8 mouse cellular contexts compared by ENCODE assay signal in the genomic region with DNA sequence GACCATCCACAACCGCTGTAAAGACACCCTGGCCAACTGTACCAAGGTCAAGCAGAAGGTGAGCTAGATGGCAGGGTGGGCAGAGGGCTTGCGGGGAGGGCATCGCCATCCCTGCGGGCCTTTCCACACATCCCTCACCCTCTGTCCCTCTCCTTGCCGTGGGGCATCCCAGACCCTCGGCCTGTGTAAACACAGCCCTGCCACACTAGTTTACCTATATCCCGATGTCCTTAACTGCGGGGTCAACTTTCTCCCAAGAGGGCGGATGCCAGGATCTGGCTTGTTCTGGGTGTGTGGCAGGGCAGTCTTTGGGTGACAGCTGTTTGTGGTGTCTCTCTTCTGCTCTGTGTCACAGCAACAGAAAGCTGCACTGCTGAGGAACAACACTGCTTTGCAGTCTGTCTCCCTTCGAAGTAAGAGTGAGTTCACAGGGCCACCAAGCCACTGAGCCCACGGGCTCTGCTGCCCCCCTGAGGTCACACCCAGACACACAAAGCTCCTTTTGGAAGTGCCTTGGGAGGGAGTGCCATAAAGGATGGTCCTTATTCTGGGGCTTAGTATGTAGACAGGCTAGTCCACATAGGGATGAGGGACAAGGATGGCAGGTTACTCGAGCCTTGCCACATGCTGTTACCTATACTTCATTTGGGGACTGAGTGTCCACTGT. TPM values are rescaled to one million over a fixed set of nuclear protein-coding genes. Genes with fewer than 3 reads are reported as not detected.
DNase-seq lines count a peak whose midpoint lies in the region; ATAC-seq lines count a peak whose summit lies in the region.

No protein-coding gene starts in this region.

- no peak for DNase-seq in heart, postnatal 14 days
- peak; percentile 40 for DNase-seq in thymus, postnatal 0 days (ENCODE audit: low spot score)
- no peak for DNase-seq in thymus, postnatal 10 days (ENCODE audit: low spot score in 2 of 2)
- DNase-seq in liver, embryonic 11.5 days (ENCODE audit: low spot score) = no peak
- peak; percentile 33 for DNase-seq in thymus, postnatal 25 days
- no peak for DNase-seq in urinary bladder, adult 18-20 months (ENCODE audit: low spot score in 2 of 2)
- DNase-seq in left cerebral cortex, adult 11 months (ENCODE audit: low spot score) = no peak

- H3K4me2 ChIP-seq in heart, embryonic 12.5 days = no peak overlapping the region
- H3K4me2 ChIP-seq in liver, embryonic 11.5 days = no peak overlapping the region

- H3K9ac ChIP-seq in heart, embryonic 12.5 days = 0 out of 2 replicates have a peak overlapping the region, but pooled peaks have one; percentile 41
- no peak overlapping the region for H3K9ac ChIP-seq in liver, embryonic 11.5 days (ENCODE audit: low read depth, low read length)

- H3K27me3 ChIP-seq in heart, embryonic 12.5 days (replicated peaks) = no peaks in the 10 kb centered on the region
- no peaks in the 10 kb centered on the region for H3K27me3 ChIP-seq in liver, embryonic 11.5 days (replicated peaks; ENCODE audit: control insufficient read depth, insufficient read depth, low read length)

- H3K27ac ChIP-seq in heart, embryonic 12.5 days (ENCODE audit: poor library complexity, severe bottlenecking) = no peak overlapping the region
- no peak overlapping the region for H3K27ac ChIP-seq in liver, embryonic 11.5 days (ENCODE audit: low read depth, low read length)

- peaks cover 79% of the 10 kb centered on the region for H3K36me3 ChIP-seq in heart, embryonic 12.5 days
- peaks cover 64% of the 10 kb centered on the region for H3K36me3 ChIP-seq in liver, embryonic 11.5 days (ENCODE audit: control insufficient read depth, insufficient read depth, low read length)

- H3K4me3 ChIP-seq in heart, embryonic 12.5 days = no peak overlapping the region
- H3K4me3 ChIP-seq in liver, embryonic 11.5 days (ENCODE audit: low read depth, low read length) = no peak overlapping the region

- no peaks in the 10 kb centered on the region for H3K9me3 ChIP-seq in heart, embryonic 12.5 days (replicated peaks)
- no peaks in the 10 kb centered on the region for H3K9me3 ChIP-seq in liver, embryonic 11.5 days (ENCODE audit: control insufficient read depth, low read length)

- no peak for ATAC-seq in heart, embryonic 12.5 days (ENCODE audit: insufficient number of reproducible peaks, low FRiP score)
- 0 out of 2 replicates have a peak, but pooled peaks have one; percentile 24 for ATAC-seq in liver, embryonic 11.5 days (replicated peaks; ENCODE audit: low FRiP score)

- intact Hi-C loops in heart, postnatal 14 days (cut with DNase I) = no loop called here

- 73% methylated on average over 12 of the region's 12 CpGs for WGBS in heart, embryonic 12.5 days
- 73% methylated on average over 12 of the region's 12 CpGs for WGBS in liver, embryonic 11.5 days

- peaks cover 79% of the 10 kb centered on the region for H3K4me1 ChIP-seq in heart, embryonic 12.5 days (replicated peaks)
- H3K4me1 ChIP-seq in liver, embryonic 11.5 days (replicated peaks; ENCODE audit: control insufficient read depth, insufficient read depth, low read length) = peaks cover 26% of the 10 kb centered on the region

RNA-seq across cellular contexts. Expression of a gene that starts 20.9 kb away (rescaled TPM):
- not detected in 2 replicates for polyA plus RNA-seq in heart, embryonic 12.5 days (2016; fragmentation: Nextera tagmentation; extraction: Ambion mirVana)
- not detected for total RNA-seq in heart, postnatal 14 days (2021)
- polyA plus RNA-seq in thymus, postnatal 0 days (2015; fragmentation: Nextera tagmentation; extraction: Ambion mirVana) = not detected in 2 replicates
- polyA plus RNA-seq in liver, embryonic 11.5 days (2014; fragmentation: Nextera tagmentation; extraction: Ambion mirVana) = not detected in 2 replicates

RNA-seq across cellular contexts. Expression of a gene that starts 26.3 kb away (rescaled TPM):
- 84.5 and 91.8 TPM in 2 replicates for polyA plus RNA-seq in heart, embryonic 12.5 days (2016; fragmentation: Nextera tagmentation; extraction: Ambion mirVana)
- 10 to 100 TPM; 71.1 to 71.5 TPM for total RNA-seq in heart, postnatal 14 days (2021)
- polyA plus RNA-seq in thymus, postnatal 0 days (2015; fragmentation: Nextera tagmentation; extraction: Ambion mirVana) = 64.2 and 94.5 TPM in 2 replicates
- polyA plus RNA-seq in liver, embryonic 11.5 days (2014; fragmentation: Nextera tagmentation; extraction: Ambion mirVana) = 64.3 and 66.3 TPM in 2 replicates

RNA-seq across cellular contexts. Expression of a gene that starts 53.5 kb away (rescaled TPM):
- polyA plus RNA-seq in heart, embryonic 12.5 days (2016; fragmentation: Nextera tagmentation; extraction: Ambion mirVana) = 75.3 and 75.6 TPM in 2 replicates
- total RNA-seq in heart, postnatal 14 days (2021) = 10 to 100 TPM; 36.9 to 40.5 TPM
- 69.4 and 75.2 TPM in 2 replicates for polyA plus RNA-seq in thymus, postnatal 0 days (2015; fragmentation: Nextera tagmentation; extraction: Ambion mirVana)
- 64.7 and 65.7 TPM in 2 replicates for polyA plus RNA-seq in liver, embryonic 11.5 days (2014; fragmentation: Nextera tagmentation; extraction: Ambion mirVana)

RNA-seq across cellular contexts. Expression of a gene that starts 56.4 kb away (rescaled TPM):
- 181 and 185 TPM in 2 replicates for polyA plus RNA-seq in heart, embryonic 12.5 days (2016; fragmentation: Nextera tagmentation; extraction: Ambion mirVana)
- total RNA-seq in heart, postnatal 14 days (2021) = 100 to 1,000 TPM in 1 of 2 experiments, 10 to 100 TPM in 1; 95.9 to 108 TPM
- 206 and 212 TPM in 2 replicates for polyA plus RNA-seq in thymus, postnatal 0 days (2015; fragmentation: Nextera tagmentation; extraction: Ambion mirVana)
- polyA plus RNA-seq in liver, embryonic 11.5 days (2014; fragmentation: Nextera tagmentation; extraction: Ambion mirVana) = 306 and 307 TPM in 2 replicates

Comparison
In these comparisons a context has a peak if more than half of its experiments do, and no peak if none do; other contexts are left out.
1. DNase-seq: peak in thymus, postnatal 0 days (single experiment) and thymus, postnatal 25 days (single experiment); none in heart, postnatal 14 days (0 of 2), thymus, postnatal 10 days (0 of 2), liver, embryonic 11.5 days (single experiment), urinary bladder, adult 18-20 months (0 of 2) and left cerebral cortex, adult 11 months (single experiment).